Mouse (Mus musculus) liver, embryonic 15.5 days (tissue): ENCODE measurements around the gene Vamp9. TPM values are rescaled to one million over a fixed set of nuclear protein-coding genes. Genes with fewer than 3 reads are reported as not detected.

Experiments
- ATAC-seq: fragments of 200-750 bp; cut with Nextera tagmentation; 2 replicates; pipeline ENCODE4 v1.8.0; 2017; ENCODE audit warnings: moderate number of reproducible peaks, mild to moderate bottlenecking, moderate library complexity; ENCODE audit not compliant: insufficient read depth
- H3K27ac ChIP-seq: fragments of 300-500 bp; sonication (generic); replicated peaks from 2 replicates; pipeline ENCODE4 v1.5.1; 2015; ENCODE audit warnings: mild to moderate bottlenecking, inconsistent platforms
- H3K27me3 ChIP-seq: fragments of 300-500 bp; sonication (generic); 2 replicates; pipeline ENCODE4 v1.6.1; 2015; ENCODE audit warnings: mild to moderate bottlenecking, inconsistent platforms
- H3K36me3 ChIP-seq: fragments of 300-500 bp; sonication (generic); replicated peaks from 2 replicates; pipeline ENCODE4 v1.6.1; 2015; ENCODE audit warnings: moderate library complexity, mild to moderate bottlenecking, inconsistent platforms
- H3K4me1 ChIP-seq: fragments of 300-500 bp; sonication (generic); replicated peaks from 2 replicates; pipeline ENCODE4 v1.6.1; 2015; ENCODE audit warnings: inconsistent platforms
- H3K4me2 ChIP-seq: fragments of 300-500 bp; sonication (generic); 2 replicates; pipeline ENCODE4 v1.6.1; 2015; ENCODE audit warnings: moderate library complexity, mild to moderate bottlenecking, inconsistent platforms
- H3K4me3 ChIP-seq: fragments of 300-500 bp; sonication (generic); replicated peaks from 2 replicates; pipeline ENCODE4 v1.5.1; 2015; ENCODE audit warnings: mild to moderate bottlenecking, inconsistent platforms
- H3K9ac ChIP-seq: fragments of 300-500 bp; sonication (generic); 2 replicates; pipeline ENCODE4 v1.6.1; 2015; ENCODE audit warnings: moderate library complexity, mild to moderate bottlenecking, inconsistent platforms
- H3K9me3 ChIP-seq: fragments of 300-500 bp; sonication (generic); replicated peaks from 2 replicates; pipeline ENCODE4 v1.6.1; 2016; ENCODE audit warnings: inconsistent platforms
- WGBS: fragments of 180-500 bp; shearing (Covaris S2); methylation state at CpG from one replicate; pipeline ENCODE4 v1.1.7; 2015; ENCODE audit warnings: mixed read lengths; ENCODE audit not compliant: insufficient replicate concordance; 5-methylcytosine and 5-hydroxymethylcytosine counted together
- polyA plus RNA-seq: library from polyadenylated mRNA; unstranded; fragments of >200 nt; fragmentation: Nextera tagmentation; extraction: Ambion mirVana; gene quantifications from 2 replicates; pipeline ENCODE4 v1.2.1, GENCODE M21; 2015

The Vamp9 gene
- polyA plus RNA-seq, result not detected in 2 replicates

DNA sequence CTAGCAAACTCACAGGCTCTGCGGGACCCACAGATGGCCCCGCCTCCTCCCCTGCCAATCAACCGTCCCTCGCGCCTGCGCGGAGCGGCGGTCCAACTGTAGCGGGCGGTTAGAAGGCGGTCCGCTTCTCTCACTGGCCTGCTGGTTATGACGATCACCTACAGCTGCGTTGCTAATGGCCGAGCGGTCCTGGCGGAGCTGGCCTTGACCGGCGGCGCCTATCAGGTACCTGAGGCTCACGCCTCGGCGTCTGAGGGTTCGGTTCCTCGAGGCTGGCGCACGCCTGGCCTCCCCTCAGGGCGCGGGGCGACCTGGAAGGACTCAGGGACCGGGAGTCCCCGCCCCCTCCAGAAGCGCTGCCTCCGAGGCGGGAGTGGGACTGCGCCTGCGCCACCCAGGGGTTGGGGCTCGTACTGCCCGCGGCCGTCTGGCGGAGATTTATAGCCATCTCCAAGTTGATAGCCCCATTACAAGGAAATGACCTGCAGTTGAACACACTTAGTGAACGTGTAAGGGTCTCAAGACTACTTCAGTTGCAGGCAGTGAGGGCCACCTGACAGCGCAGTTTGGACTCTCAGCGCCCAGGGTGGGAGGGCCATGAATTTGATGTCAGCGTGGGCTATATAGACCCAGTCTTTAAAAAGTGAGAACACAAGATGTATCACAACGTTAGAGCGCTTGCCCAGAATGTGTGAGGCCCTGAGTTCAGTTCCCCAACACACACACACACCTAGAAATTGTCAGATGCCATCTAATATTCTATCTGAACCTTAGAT is at the start of gene Vamp9:
TSS of gene Vamp9 (plus strand) at position 74 of the 776 bp plus-strand sequence.
- 5% methylated on average over 49 of the region's 49 CpGs for WGBS
- Histone ChIP-seq H3K9ac (peak within 1 kb of the TSS; percentile 47), H3K27me3 (no peaks in the 10 kb centered on the region), H3K9me3 (no peaks in the 10 kb centered on the region), H3K36me3 (no peaks in the 10 kb centered on the region), H3K4me2 (peak within 1 kb of the TSS; percentile 77), H3K4me1 (peaks cover 8% of the 10 kb centered on the region), H3K4me3 (peak within 1 kb of the TSS; percentile 61), H3K27ac (peak within 1 kb of the TSS; percentile 57)
- peak; percentile 92 for ATAC-seq

DNA sequence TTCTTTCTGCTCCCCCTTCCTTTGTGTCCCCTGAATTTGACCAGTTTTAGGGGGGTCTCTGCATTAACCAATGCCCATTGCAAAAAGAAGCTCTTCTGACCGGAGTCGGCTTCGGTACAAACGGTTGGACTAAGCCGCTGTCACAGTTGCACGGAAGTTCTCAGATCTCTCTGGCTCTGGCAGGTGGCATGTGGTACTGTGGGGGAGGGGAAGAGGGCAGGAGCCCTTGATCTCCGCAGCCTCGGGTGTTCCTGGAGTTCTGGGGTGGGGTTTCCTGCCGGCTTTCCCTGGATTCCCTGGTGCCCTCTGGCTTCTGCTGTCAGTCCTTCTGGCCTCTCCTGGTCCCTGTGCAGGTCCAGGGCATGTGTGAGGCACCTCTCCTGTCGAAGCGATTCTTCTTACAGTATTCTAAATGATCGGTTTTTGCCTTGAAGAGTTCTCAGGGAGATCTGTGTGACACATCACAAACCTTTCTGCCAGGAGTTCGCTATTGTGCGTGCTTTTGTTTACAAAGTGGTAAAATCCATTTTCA is 48.9 kb upstream of the Vamp9 start:
- Histone ChIP-seq H3K36me3 (no peaks in the 10 kb centered on the region), H3K9ac (no peak overlapping the region), H3K4me1 (no peaks in the 10 kb centered on the region), H3K27ac (no peak overlapping the region), H3K4me3 (no peak overlapping the region), H3K4me2 (no peak overlapping the region), H3K9me3 (no peaks in the 10 kb centered on the region), H3K27me3 (peaks cover 4% of the 10 kb centered on the region; the same call in 1 of the 2 replicates)
- ATAC-seq, result no peak
- 30% methylated on average over 14 of the region's 14 CpGs for WGBS

DNA sequence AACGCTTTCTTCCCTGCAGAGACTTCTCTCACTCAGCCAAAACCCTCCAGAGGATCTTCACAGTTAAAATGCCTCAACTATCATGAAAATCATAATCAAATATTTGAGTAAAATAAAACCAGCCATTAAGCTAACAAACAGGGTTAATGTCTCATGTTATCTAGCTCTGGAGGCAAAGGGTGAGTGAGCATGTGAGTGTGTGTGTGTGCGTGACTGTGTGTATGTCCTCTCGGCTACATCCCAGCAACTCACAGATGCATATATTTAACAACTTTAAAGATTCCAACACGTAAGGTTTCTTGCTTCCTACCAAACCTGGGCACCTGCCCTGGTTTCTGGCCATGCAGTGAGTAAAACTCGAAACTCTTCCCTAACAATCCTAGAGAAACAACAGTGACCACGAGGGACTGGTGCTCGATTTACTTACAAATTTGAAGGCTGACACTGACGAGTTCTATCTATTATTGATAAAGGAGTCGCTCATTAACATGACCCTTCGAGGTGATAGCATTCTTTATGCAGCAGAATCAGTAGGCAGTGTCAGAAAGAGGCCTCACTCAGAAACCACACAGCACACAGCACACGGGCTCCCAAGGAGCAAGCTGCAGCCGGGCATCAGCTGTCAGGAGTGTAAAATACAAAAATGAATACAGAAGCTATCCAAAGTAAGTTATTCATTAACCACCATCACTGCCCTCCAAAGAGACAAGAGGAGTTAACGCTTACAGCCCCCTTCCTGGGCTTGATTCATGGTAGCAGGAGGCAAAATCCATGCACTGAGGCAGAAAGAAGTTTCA is 46.2 kb upstream of the Vamp9 start:
- no peaks in the 10 kb centered on the region for H3K36me3 ChIP-seq
- H3K4me1 ChIP-seq, result no peaks in the 10 kb centered on the region
- no peak overlapping the region for H3K9ac ChIP-seq
- no peak overlapping the region for H3K4me3 ChIP-seq
- no peaks in the 10 kb centered on the region for H3K9me3 ChIP-seq
- no peak overlapping the region for H3K27ac ChIP-seq
- H3K27me3 ChIP-seq, result peaks cover 4% of the 10 kb centered on the region; the same call in 1 of the 2 replicates
- H3K4me2 ChIP-seq, result no peak overlapping the region
- ATAC-seq, result no peak
- 54% methylated on average over 13 of the region's 13 CpGs for WGBS

DNA sequence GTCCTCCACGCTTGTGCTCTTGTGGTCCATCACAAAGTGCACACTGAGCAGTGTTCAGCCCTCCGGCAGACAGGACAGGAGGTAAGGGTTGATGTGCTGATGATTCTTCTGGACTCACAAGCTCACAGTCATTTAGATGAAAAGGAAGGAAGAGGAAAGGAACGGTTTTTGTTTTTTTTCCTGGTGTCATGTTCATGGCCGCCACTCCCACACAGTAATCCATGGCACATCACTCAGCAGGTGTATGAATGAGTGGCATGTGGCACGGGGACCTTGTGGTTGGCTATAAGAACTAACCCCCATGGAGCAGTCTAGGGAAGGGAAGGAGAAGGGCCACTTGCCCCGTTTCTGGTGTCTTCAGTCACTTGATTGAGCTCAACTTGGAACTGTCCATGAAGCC is 44.2 kb upstream of the Vamp9 start:
- H3K27me3 ChIP-seq, result peaks cover 2% of the 10 kb centered on the region; the same call in 1 of the 2 replicates
- no peaks in the 10 kb centered on the region for H3K9me3 ChIP-seq
- H3K36me3 ChIP-seq, result no peaks in the 10 kb centered on the region
- H3K4me2 ChIP-seq, result no peak overlapping the region
- no peaks in the 10 kb centered on the region for H3K4me1 ChIP-seq
- no peak overlapping the region for H3K9ac ChIP-seq
- no peak overlapping the region for H3K4me3 ChIP-seq
- ATAC-seq, result no peak
- 58% methylated on average over 6 of the region's 6 CpGs for WGBS
- H3K27ac ChIP-seq, result no peak overlapping the region

DNA sequence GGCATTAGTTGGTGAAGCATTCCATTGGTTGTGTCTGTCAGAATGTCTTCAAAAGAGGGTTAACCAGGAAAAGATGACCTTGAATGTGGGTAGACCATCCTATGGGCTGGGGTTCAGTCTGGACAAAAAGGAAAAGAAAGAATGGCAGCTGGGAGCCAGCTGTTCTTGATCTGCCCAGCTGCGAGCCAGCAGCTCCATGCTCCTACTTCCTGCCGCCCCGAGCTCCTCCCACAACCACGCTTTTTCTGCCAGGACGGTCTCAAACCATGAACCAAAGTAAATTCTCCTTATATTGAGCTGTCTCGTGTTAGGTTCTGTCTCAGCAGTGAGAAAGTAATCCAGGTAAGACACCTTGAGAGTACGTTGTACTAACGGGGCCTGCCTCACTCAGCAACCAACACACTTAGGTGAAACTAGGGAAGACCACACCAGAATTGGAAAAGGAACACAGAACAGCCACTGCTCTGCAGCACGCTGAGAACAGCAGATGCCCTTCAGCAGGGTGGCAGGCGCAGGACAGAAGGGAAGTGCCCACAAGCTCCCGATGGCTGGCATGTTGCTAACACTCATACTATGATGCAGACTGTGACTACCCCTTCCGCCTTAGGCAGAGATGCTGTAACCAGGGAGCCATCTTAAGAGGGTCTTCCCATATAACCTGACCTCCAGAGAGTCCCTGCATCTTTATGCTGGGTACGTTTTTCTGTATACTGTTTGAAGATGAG is 42.2 kb upstream of the Vamp9 start:
- WGBS, result 60% methylated on average over 13 of the region's 13 CpGs
- Histone ChIP-seq H3K4me1 (no peaks in the 10 kb centered on the region), H3K27ac (no peak overlapping the region), H3K9me3 (no peaks in the 10 kb centered on the region), H3K27me3 (no peaks in the 10 kb centered on the region), H3K36me3 (no peaks in the 10 kb centered on the region), H3K9ac (no peak overlapping the region), H3K4me2 (no peak overlapping the region), H3K4me3 (no peak overlapping the region)
- ATAC-seq, result no peak

DNA sequence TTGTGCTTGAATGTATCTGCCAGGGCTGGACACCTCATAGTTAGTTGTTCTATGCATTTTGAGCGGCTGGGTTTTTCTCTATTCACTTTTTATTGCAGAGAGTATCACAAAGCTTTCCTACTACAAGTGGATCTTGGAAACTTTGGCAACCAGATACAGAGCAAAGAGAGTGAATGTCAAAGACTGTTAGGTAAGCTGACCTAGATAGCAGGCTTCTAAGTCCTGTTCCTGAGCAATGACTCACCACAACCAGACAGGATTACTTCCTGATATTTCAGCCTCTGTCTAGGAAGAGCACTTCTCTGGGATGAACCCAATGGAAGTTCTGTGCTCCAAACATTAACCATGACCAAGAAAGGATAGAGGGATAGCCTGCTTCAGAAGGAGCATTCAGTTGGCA is 40.3 kb upstream of the Vamp9 start:
- WGBS, result 56% methylated on average over 1 of the region's 1 CpGs
- Histone ChIP-seq H3K9ac (no peak overlapping the region), H3K4me3 (no peak overlapping the region), H3K27ac (no peak overlapping the region), H3K4me2 (no peak overlapping the region), H3K9me3 (no peaks in the 10 kb centered on the region), H3K36me3 (no peaks in the 10 kb centered on the region), H3K4me1 (no peaks in the 10 kb centered on the region), H3K27me3 (no peaks in the 10 kb centered on the region)
- no peak for ATAC-seq

DNA sequence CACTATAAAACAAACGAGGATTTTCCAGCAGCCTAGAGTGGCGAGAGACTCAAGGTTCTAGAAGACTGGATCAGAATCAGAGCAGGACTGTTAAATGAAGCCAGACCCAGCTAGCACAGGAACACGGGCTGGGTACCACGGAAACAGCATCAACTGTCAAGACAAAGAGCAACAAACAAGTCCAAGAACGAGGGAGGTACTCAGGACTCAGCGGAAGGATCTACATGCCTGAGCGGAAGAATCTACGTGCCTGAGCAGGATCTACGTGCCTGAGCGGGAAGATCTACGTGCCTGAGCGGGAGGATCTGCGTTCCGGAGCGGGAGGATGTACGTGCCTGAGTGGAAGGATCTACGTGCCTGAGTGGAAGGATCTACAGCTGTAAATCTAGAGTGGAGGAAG is 37.8 kb upstream of the Vamp9 start:
- no peak overlapping the region for H3K9ac ChIP-seq
- H3K36me3 ChIP-seq, result no peaks in the 10 kb centered on the region
- H3K4me2 ChIP-seq, result no peak overlapping the region
- H3K4me3 ChIP-seq, result no peak overlapping the region
- no peaks in the 10 kb centered on the region for H3K4me1 ChIP-seq
- no peak for ATAC-seq
- no peaks in the 10 kb centered on the region for H3K9me3 ChIP-seq
- no peaks in the 10 kb centered on the region for H3K27me3 ChIP-seq
- 77% methylated on average over 17 of the region's 17 CpGs for WGBS
- no peak overlapping the region for H3K27ac ChIP-seq

DNA sequence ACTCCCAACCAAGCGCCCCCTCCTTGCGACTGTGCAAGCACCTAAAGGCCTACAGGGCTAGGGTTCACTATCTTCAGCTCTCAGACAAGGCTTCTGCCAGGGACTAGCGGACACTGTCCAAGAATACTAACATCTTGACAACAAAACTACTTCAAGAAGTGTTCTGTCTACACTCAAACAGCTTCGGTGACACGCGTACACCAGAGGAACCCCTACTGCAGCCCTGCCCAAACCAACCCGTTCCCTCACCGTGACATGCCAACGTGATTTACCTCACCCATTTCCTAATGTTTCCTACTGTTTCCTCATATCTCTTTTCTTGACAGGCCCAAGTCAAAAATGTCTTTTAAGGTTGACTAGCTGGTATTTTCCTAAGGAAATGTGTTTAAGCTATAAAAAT is 37.1 kb upstream of the Vamp9 start:
- no peaks in the 10 kb centered on the region for H3K9me3 ChIP-seq
- no peaks in the 10 kb centered on the region for H3K4me1 ChIP-seq
- no peak for ATAC-seq
- H3K9ac ChIP-seq, result no peak overlapping the region
- H3K27ac ChIP-seq, result no peak overlapping the region
- no peak overlapping the region for H3K4me3 ChIP-seq
- no peak overlapping the region for H3K4me2 ChIP-seq
- WGBS, result 44% methylated on average over 9 of the region's 9 CpGs
- H3K36me3 ChIP-seq, result no peaks in the 10 kb centered on the region
- H3K27me3 ChIP-seq, result no peaks in the 10 kb centered on the region

DNA sequence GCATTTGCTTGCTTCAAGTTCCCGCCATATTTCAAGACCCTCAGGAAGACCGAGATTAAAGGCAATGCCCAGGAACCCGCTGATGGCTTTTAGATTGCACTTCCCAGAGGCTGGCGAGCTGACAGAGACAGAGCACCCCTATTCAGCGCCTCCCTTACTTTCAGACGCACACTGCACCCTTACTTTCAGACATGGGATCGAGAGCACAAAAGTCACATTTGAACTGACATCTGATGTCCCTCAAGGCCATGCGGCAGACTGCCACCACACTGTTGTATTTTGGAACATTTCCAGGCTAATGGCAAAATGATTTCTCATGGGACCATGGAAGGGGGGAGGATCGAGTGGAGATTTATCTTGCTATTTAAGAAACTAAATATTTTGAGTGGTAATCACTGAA is 28.5 kb upstream of the Vamp9 start:
- WGBS, result 66% methylated on average over 9 of the region's 9 CpGs
- no peaks in the 10 kb centered on the region for H3K36me3 ChIP-seq
- H3K27me3 ChIP-seq, result no peaks in the 10 kb centered on the region
- no peak overlapping the region for H3K27ac ChIP-seq
- H3K9ac ChIP-seq, result no peak overlapping the region
- H3K4me1 ChIP-seq, result no peaks in the 10 kb centered on the region
- H3K4me2 ChIP-seq, result no peak overlapping the region
- no peaks in the 10 kb centered on the region for H3K9me3 ChIP-seq
- no peak for ATAC-seq
- no peak overlapping the region for H3K4me3 ChIP-seq

DNA sequence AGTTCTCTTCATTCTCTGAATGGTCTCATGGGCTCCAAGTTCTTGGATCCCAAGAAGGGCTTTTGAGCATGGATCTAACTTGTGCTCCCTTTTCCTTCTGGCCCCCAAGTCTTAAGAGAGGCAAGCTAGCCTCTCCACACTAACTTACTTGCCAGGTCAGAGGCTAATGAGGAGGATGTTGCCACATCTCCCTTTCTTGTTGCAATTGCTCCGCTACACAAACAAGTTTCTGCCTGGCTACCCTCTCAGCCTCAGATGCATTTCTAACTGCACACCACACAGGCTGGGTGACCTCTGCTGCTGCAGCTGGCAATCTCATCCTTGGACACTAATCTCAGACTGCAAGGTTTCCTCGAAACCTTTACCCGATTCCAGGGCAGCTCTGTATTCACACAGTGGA is 23.6 kb upstream of the Vamp9 start:
- 69% methylated on average over 3 of the region's 3 CpGs for WGBS
- no peak for ATAC-seq
- H3K9ac ChIP-seq, result no peak overlapping the region
- H3K4me3 ChIP-seq, result no peak overlapping the region
- H3K4me1 ChIP-seq, result no peaks in the 10 kb centered on the region
- no peaks in the 10 kb centered on the region for H3K9me3 ChIP-seq
- no peaks in the 10 kb centered on the region for H3K27me3 ChIP-seq
- H3K36me3 ChIP-seq, result no peaks in the 10 kb centered on the region
- no peak overlapping the region for H3K27ac ChIP-seq
- no peak overlapping the region for H3K4me2 ChIP-seq

DNA sequence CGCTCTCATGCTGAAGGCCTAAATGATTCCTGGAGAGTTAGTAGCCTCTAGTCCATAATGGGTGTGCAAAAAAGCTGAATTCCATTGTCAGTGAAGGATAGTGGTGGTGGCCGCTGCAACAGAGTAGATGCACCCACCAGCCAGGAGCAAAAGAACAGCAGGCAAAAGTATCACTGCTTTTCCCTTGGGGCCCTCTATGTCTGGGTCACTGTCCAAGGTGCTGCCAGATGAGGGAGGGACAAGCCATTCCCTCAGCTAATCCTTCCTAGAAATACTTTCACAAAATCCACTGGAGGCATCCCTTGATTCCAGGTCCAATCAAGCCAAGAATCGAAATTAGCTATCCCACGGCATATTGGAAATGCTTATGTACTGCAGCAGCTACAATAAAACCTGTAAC is 22.0 kb upstream of the Vamp9 start:
- WGBS, result 66% methylated on average over 4 of the region's 4 CpGs
- no peak overlapping the region for H3K4me3 ChIP-seq

More for the DNA sequence above, 22.0 kb upstream of the Vamp9 start:
- Histone ChIP-seq H3K9me3 (no peaks in the 10 kb centered on the region), H3K27ac (no peak overlapping the region), H3K9ac (no peak overlapping the region), H3K36me3 (no peaks in the 10 kb centered on the region), H3K4me2 (no peak overlapping the region), H3K27me3 (no peaks in the 10 kb centered on the region), H3K4me1 (no peaks in the 10 kb centered on the region)
- ATAC-seq, result no peak
